Mouse (Mus musculus): ENCODE measurements around the gene Vmn1r103. TPM values are rescaled to one million over a fixed set of nuclear protein-coding genes. Genes with fewer than 3 reads are reported as not detected.
"Not testable (repeated sequence)": the region's sequence is repeated elsewhere in the genome, so short reads cannot be mapped to it uniquely, and the experiment has no call there.

Vmn1r103 gene
- not detected in 2 replicates for polyA plus RNA-seq (2014; fragmentation: Nextera tagmentation; extraction: Ambion mirVana)

DNA sequence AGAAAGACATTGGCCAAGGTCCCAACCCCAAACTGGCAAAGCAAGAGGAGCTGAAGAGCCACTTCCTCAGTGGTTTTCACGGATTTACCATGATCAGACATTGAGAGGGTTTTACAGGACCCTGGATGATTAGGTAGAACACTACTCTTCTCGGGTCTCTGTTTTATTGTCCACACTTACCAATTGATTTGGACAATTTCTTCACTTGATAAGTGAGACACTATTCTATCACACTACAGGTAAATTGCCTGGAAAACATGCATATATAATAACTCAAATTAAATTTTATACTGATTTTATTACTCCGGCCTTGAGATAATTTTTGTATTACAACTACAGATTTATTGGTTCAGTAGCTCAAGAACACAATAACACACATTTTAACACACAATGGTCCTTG lies at the start of gene Vmn1r103:
Gene Vmn1r103, minus strand, starts transcription at position 101 of the 400 bp plus-strand sequence.
- DNase-seq (ENCODE audit: low spot score) = not testable (repeated sequence)
- WGBS = no CpG with 5 or more reads among the region's 3 CpGs

DNA sequence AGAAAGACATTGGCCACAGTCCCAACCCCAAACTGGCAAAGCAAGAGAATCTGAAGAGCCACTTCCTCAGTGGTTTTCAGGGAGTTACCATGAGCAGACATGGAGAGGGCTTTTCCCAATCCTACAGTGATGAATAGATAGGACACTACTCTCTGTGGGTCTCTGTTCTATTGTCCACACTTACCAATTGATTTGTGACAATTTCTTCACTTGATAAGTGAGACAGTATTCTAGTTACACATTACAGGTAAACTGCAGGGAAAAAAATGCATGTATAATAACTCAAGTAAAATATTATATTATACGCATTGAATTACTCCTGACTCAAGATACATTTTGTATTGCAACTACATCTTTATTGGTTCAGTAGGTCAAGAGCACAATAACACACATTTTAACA lies 35.3 kb upstream of the Vmn1r103 start, which contains the start of gene Gm5726:
Gene Gm5726, minus strand, starts transcription at position 101 of the 400 bp plus-strand sequence.
- not testable (repeated sequence) for H3K27ac ChIP-seq (ENCODE audit: low read depth, low read length); H3K4me1 ChIP-seq (ENCODE audit: control insufficient read depth, insufficient read depth, low read length); DNase-seq (ENCODE audit: low spot score); H3K9ac ChIP-seq (ENCODE audit: low read length); H3K27me3 ChIP-seq (ENCODE audit: control insufficient read depth, insufficient read depth, low read length); H3K9me3 ChIP-seq (ENCODE audit: control insufficient read depth, low read length); ATAC-seq (ENCODE audit: insufficient read depth, low FRiP score, low TSS enrichment); H3K4me2 ChIP-seq (ENCODE audit: low read depth); H3K36me3 ChIP-seq (ENCODE audit: control insufficient read depth, insufficient read depth, low read length); H3K4me3 ChIP-seq (ENCODE audit: low read depth, low read length)
- no CpG with 5 or more reads among the region's 1 CpGs for WGBS

More for the DNA sequence above, at the start of gene Vmn1r103:
- H3K4me2 ChIP-seq (ENCODE audit: low read depth); H3K27me3 ChIP-seq (ENCODE audit: control insufficient read depth, insufficient read depth, low read length); ATAC-seq (ENCODE audit: insufficient read depth, low FRiP score, low TSS enrichment); H3K4me1 ChIP-seq (ENCODE audit: control insufficient read depth, insufficient read depth, low read length); H3K9ac ChIP-seq (ENCODE audit: low read length); H3K4me3 ChIP-seq (ENCODE audit: low read depth, low read length); H3K36me3 ChIP-seq (ENCODE audit: control insufficient read depth, insufficient read depth, low read length); H3K9me3 ChIP-seq (ENCODE audit: control insufficient read depth, low read length); H3K27ac ChIP-seq (ENCODE audit: low read depth, low read length): not testable (repeated sequence)

DNA sequence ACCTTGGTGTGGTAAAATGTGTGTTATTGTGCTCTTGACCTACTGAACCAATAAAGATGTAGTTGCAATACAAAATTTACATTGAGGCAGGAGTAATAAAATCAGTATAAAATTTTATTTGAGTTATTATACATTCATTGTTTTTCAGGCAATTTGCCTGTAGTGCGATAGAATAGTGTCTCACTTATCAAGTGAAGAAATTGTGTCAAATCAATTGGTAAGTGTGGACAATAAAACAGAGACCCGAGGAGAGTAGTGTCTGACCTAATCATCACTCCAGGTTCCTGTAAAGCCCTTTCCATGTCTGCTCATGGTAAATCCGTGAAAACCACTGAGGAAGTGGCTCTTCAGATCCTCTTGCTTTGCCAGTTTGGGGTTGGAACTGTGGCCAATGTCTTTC lies 23.2 kb upstream of the Vmn1r103 start, which contains the start of gene Vmn1r104:
Gene Vmn1r104, plus strand, starts transcription at position 301 of the 400 bp plus-strand sequence.
- H3K4me3 ChIP-seq (ENCODE audit: low read depth, low read length); H3K36me3 ChIP-seq (ENCODE audit: control insufficient read depth, insufficient read depth, low read length); H3K4me1 ChIP-seq (ENCODE audit: control insufficient read depth, insufficient read depth, low read length); DNase-seq (ENCODE audit: low spot score); H3K27ac ChIP-seq (ENCODE audit: low read depth, low read length); H3K9ac ChIP-seq (ENCODE audit: low read length); H3K27me3 ChIP-seq (ENCODE audit: control insufficient read depth, insufficient read depth, low read length); H3K9me3 ChIP-seq (ENCODE audit: control insufficient read depth, low read length); ATAC-seq (ENCODE audit: insufficient read depth, low FRiP score, low TSS enrichment); H3K4me2 ChIP-seq (ENCODE audit: low read depth): not testable (repeated sequence)
- WGBS = no CpG with 5 or more reads among the region's 3 CpGs

DNA sequence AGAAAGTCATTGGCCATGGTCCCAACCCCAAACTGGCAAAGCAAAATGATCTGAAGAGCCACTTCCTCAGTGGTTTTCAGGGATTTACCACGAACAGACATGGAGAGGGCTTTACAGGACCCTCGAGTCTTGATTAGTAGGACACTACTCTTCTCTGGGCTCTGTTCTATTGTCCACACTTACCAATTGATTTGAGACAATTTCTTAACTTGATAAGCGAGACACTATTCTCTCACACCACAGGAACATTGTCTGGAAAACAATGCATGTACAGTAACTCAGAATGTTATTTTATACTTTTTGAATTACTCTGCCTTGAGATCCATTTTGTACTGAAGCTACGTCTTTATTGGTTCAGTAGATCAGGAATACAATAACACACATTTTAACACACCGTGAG lies 35.5 kb downstream of the Vmn1r103 start, which contains the start of gene Gm10670:
Gene Gm10670, minus strand, starts transcription at position 101 of the 400 bp plus-strand sequence.
- DNase-seq (ENCODE audit: low spot score); H3K4me1 ChIP-seq (ENCODE audit: control insufficient read depth, insufficient read depth, low read length); H3K27ac ChIP-seq (ENCODE audit: low read depth, low read length); H3K9me3 ChIP-seq (ENCODE audit: control insufficient read depth, low read length); H3K36me3 ChIP-seq (ENCODE audit: control insufficient read depth, insufficient read depth, low read length); H3K4me3 ChIP-seq (ENCODE audit: low read depth, low read length); H3K27me3 ChIP-seq (ENCODE audit: control insufficient read depth, insufficient read depth, low read length); H3K9ac ChIP-seq (ENCODE audit: low read length); H3K4me2 ChIP-seq (ENCODE audit: low read depth); ATAC-seq (ENCODE audit: insufficient read depth, low FRiP score, low TSS enrichment): not testable (repeated sequence)
- WGBS = no CpG with 5 or more reads among the region's 5 CpGs

Other genes with a start within 250 kb of the Vmn1r103 start
- gene Gm5890, start 247.7 kb downstream of the Vmn1r103 start, polyA plus RNA-seq (2014; fragmentation: Nextera tagmentation; extraction: Ambion mirVana) = not detected in 2 replicates
- gene Gm4133, start 176.5 kb downstream of the Vmn1r103 start, polyA plus RNA-seq (2014; fragmentation: Nextera tagmentation; extraction: Ambion mirVana) = not detected in 2 replicates
- not detected in 2 replicates for gene Gm5728, start 135.1 kb downstream of the Vmn1r103 start, polyA plus RNA-seq (2014; fragmentation: Nextera tagmentation; extraction: Ambion mirVana)
- gene Vmn1r100, start 92.6 kb downstream of the Vmn1r103 start, polyA plus RNA-seq (2014; fragmentation: Nextera tagmentation; extraction: Ambion mirVana) = not detected in 2 replicates
- gene Vmn1r101, start 67.9 kb downstream of the Vmn1r103 start, polyA plus RNA-seq (2014; fragmentation: Nextera tagmentation; extraction: Ambion mirVana) = not detected in 2 replicates
- gene Gm10670, start 35.6 kb downstream of the Vmn1r103 start, polyA plus RNA-seq (2014; fragmentation: Nextera tagmentation; extraction: Ambion mirVana) = not detected in 2 replicates
- gene Vmn1r104, start 23.3 kb upstream of the Vmn1r103 start, polyA plus RNA-seq (2014; fragmentation: Nextera tagmentation; extraction: Ambion mirVana) = not detected in 2 replicates
- gene Gm5726, start 35.2 kb upstream of the Vmn1r103 start, polyA plus RNA-seq (2014; fragmentation: Nextera tagmentation; extraction: Ambion mirVana) = not detected in 2 replicates
- gene Gm4141, start 65.7 kb upstream of the Vmn1r103 start, polyA plus RNA-seq (2014; fragmentation: Nextera tagmentation; extraction: Ambion mirVana) = not detected in 2 replicates
- not detected in 2 replicates for gene Gm4513, start 88.5 kb upstream of the Vmn1r103 start, polyA plus RNA-seq (2014; fragmentation: Nextera tagmentation; extraction: Ambion mirVana)
- not detected in 2 replicates for gene Vmn1r107, start 158.4 kb upstream of the Vmn1r103 start, polyA plus RNA-seq (2014; fragmentation: Nextera tagmentation; extraction: Ambion mirVana)
- gene Vmn1r111, start 192.7 kb upstream of the Vmn1r103 start, polyA plus RNA-seq (2014; fragmentation: Nextera tagmentation; extraction: Ambion mirVana) = not detected in 2 replicates
- gene Gm10668, start 220.1 kb upstream of the Vmn1r103 start, polyA plus RNA-seq (2014; fragmentation: Nextera tagmentation; extraction: Ambion mirVana) = not detected in 2 replicates